Mouse (Mus musculus) cerebellum, adult 9-10 months (tissue): ENCODE data around the gene Hoxa10.
A peak's percentile ranks its signal among the peaks of the same experiment; 100 is the strongest.

ENCODE experiments used
- DNase-seq: peaks from one replicate; pipeline ENCODE4 v3.0.0; 2022

The Hoxa10 gene

DNA sequence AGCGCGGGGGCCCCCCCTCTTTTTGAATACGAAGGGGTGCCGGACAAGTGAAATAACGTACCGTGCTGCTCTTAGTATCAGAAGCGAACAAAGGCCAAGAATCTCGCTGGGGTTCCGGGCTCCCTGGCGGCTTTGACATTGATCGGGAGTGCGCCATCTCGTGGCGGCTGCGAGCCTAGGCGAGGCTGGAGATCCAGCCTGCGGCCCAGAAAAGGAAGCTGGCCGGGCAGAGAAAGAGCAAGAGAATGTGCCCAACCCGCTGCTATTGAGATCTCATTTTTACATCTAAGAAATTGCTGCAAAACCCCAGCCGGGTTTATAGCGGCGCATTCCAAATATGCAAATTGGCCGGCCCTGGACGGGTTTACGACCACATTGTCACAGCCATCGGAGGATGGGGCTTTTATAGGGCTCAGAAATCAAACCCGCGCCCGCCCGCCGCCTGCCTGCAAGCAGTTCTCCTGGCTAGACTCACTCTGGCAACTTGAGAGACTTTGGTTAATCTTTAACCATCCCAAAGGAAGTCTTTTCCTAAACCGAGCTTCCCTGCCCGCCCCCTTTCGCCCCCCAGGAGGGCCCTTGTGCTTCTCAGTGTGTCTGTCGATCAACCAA, at the start of gene Hoxa10:
Gene Hoxa10 (minus strand): TSS at position 466 of the 612 bp plus-strand sequence.
- no peak for DNase-seq

DNA sequence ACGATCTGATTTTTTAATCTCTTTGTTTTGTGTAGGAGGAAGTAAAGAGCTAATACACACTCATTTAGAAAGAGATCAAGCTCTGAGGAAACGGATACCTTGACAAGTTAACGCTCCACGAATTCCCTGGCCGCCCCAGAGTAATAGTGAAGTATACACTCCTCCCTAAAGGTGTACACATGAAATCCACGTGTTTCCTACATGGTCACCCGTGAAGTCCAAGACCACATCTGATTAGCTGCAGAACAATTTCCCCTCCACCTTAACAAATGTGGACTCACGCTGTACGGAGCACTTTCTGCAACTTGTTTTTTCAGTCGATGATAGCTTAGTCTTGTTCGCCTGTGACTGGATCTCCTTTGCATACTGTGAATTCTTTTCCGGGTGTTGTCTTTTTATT, 49.5 kb upstream of the Hoxa10 start:
- no peak for DNase-seq

DNA sequence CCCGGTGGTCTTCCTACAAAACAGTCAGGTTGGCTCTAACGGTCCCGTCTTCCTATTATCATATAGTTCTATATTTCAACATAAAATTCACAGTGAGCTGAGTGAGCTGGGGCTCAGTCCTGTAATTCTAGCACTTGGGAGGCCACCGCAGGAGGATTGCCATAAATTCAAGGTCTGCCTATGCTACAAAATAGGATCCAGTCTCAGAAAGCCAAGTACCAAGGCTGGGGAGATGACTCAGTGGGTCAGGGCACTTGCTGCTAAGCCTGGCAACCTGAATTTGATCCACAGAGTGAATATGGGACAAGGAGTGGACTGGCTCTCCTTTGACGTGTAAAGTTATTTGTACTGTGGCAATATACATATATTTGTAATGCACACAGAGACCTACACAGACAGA, 43.2 kb upstream of the Hoxa10 start:
- no peak for DNase-seq

DNA sequence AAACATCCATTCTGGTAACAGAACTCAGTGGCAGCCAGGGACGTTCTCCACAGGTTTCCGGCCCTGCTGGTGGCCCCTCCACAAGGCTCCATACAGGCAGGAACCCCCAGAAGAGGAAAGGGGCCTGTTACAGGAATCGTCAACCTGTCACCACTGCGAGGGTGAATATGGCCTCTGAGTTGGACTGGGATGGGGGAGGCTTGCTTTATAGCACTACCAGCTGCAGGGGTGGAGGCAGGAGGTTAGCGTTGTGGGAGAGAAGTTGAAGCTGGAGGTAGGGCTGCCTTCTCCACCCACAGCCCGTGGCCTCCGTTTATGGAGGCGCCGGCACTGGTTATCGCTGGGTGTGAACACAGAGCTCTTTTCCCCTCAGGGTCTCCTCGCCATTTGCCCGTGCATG, 40.4 kb upstream of the Hoxa10 start:
- DNase-seq: no peak

DNA sequence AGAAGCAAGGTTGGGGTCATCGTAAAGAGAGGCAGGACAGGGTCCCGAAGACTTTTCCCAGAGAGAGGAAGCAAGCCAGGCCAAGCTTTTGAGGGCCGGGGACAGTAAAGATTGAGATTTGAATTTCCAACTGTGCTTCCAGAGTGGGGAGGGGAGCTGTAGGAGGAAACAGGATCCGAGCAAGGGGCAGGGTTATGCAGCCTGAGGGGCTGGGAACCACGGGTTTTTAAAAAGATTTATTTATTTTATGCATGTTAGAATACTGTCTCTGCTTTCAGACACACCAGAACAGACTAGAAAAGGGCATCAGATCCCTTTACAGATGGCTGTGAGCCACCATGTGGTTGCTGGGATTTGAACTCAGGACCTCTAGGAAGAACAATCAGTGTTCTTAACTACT, 36.3 kb upstream of the Hoxa10 start:
- DNase-seq: no peak

DNA sequence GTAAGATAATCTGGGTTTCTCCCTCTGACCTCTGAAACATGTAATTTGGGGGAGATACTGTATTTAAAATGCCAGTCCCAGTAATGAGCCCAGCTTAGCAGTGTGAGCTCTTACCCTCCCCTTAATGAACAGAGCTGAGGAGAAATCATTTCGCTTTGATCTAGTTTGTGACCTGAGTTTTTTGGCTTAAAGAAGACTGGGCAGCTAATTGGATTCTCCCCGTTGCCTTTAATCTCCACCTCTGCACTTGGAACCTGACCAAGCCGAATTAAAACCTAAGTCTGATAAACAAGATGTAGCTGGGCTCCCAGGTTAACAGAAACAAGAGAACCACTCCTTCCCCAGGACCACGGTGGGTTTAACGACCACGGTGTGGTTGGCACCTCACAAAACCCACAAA, 35.7 kb upstream of the Hoxa10 start:
- no peak for DNase-seq

DNA sequence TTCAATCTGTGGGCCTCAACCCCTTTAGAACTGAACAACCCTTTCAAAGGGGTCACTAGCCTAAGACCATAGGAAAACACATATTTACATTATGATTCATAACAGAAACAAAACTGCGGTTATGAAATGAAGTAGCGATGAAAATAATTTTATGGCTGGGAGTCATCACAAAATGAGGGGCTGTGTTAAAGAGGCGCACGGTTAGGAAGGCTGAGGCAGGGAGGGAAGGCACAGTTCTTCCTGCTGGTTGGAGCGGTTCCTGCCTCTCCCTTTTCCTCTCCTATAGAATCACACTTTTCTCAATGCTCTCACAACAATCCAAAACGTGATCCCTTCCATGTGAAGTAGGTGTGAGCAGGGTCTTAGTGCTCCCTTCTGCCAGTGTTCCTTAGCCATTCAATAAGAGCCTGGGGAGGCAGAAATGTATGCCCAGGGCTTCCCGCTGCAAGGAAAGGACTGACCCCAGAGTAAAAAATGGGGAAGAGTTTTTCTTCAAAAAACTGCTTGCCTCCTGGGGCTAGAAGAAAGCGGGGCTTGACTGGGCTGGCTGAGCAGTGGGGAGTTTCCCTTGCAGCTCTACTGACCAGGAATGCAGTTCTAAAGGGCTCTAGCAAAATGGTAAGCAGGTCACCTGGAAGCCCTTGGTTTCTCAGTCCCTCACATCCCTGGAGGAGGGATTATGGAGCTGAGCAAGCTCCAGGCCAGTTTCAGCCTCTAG, 35.1 kb upstream of the Hoxa10 start:
- no peak for DNase-seq

DNA sequence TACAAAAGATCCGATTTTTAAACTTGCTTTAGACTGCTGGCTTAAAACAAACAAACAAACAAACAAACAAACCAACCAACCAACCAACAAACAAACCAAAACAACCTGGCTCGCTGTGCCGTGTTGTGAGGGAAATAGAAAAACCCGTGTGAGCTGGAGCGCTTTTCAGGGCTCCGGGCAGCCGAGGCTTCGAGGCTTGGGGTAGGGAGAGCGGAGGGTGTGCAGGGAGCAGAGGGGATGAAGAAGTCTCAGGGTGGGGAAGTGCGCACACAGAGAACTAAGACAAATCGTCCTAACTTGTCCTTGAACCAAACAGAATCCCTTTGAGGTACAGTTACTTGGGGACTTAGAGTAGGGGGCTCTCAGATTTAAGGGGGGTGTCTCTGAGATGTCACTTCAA, 33.9 kb upstream of the Hoxa10 start:
- DNase-seq: no peak

DNA sequence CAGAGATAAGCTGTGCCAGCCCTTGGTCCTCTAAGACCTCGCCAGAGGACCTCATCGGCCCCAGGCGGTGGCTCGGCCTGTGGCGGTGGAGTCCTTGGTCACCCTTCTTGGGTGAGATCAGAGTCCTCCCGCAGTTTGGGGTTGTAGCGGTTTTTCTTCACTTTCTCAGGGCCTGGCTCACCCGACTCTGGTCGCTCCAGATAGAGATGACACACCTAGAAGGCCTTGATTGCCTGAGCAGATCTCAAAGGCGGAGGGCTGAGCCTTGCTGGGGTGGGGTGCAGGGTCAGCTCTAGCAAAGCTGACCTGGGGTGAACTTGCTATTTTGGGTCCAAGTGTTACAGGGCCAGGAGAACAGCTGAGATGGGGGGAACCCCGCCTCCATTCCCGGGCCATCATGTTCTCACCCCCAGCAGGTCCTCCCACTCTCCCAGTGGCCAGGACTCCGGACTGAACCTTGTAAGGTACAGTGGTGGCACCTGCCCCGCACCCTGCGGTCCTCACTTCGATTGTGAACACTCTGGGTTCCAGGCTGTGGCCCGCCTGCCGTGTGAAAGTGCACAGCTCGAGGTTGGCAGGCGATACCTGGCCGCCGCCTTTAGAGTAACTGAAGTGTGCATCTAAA, 33.1 kb upstream of the Hoxa10 start:
- DNase-seq: no peak

DNA sequence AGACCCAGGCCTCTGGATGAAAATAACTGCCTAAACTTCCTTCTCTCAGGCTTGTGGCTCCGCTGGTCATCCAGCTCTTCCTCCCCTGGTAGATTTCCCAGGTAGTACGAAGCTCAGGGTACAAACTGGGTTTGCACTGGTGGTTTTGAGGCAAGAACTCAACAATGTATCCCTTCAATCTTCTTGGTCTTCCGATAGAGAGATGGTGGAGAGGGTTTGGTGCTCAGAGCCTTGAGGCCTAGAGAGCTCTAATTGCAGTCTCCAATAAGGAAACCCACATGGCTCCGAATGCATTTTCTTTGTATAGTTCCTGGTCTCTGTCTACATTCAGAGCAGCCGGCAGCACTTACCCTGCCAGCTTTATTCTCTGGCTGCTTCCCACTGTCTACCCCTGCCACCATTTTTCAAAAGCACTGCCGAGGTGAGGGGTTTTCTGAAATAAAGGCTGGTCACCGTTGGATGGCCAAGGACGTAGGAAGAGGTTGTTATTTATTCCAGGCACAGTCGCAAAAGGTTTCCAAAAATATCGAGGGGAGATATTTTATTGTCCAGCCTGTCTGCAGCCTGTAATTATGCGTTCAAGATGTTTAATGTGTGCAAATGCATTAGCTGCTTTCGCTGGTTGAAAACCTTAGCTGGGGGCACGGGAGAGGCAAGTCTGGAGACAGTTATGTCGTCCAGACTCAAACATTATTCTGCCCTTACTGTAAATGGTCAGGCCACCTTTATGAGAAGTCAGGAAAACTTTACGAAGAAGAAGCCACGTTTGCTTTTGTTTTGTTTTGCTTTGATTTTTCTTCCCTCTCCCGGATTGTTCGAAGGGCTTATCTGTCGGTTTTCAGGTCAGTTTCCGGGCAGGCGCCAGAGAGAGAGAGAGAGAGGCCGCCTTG, 32.4 kb upstream of the Hoxa10 start:
- DNase-seq: no peak

DNA sequence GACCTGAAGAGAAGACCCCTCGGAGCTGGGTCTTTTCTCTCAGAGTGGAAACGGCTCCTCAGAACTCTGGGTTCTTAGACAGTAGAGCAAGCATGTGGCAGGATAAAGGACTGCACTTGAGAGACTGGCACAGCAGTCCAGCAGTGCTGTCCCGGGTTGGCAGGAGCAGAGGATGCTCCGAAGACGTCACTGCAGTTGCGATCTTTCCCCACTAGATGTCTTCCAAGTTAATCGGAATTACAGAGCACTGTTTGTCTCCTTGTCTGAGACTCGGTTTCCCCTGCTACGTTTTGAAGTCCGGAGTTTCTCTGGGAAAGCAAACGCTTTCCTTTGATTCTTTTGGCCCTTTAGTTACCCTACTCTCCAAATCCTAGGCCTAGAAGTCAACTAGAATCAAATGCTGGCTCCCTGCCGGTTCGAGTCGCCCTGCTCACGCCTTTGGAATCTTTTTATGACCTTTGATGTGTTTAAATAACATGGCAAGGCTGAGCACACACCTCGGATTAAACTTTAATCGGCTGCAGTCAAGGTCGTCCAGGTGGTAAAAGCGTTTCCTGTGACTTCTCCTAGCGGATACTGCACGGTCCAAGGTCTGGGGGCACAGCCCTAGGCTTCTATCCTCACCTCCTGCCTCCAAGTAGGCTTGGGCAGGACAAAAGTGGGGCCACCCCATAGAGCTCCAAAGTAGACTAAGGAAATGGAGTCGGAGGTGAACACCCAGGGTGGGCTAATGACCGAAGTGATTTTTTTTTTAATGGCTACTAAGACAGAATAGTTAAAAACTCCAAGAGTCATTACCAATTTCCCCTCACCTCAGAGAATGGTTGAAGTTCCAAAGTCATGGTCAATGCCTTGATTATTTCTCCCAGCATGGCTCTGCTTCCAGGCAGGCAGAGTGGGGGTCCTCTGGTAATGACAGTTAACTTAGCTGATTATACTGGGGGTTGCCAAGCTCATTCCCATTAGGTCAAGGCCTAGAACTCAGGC, 30.1 kb upstream of the Hoxa10 start:
- DNase-seq: peak; percentile 38

DNA sequence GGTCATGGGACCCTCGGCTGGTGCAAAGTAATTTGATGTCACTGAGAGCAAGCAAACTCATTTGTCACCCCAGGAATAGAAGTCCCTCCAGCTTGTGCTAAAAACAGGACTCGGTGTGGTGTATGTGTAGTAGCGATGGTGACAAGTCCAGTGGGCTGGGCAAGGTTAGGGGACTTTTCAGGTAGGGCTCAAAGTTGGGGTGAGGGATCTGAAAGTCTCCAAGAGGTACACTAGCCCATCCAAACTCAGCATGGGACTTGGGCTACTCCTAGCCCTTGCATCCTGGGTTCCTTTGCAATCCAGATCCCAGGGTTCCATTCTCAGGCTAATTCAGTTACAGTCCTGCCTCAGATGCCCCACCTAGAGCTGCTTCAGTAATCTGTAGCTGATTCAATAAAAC, 28.1 kb upstream of the Hoxa10 start:
- no peak for DNase-seq

DNA sequence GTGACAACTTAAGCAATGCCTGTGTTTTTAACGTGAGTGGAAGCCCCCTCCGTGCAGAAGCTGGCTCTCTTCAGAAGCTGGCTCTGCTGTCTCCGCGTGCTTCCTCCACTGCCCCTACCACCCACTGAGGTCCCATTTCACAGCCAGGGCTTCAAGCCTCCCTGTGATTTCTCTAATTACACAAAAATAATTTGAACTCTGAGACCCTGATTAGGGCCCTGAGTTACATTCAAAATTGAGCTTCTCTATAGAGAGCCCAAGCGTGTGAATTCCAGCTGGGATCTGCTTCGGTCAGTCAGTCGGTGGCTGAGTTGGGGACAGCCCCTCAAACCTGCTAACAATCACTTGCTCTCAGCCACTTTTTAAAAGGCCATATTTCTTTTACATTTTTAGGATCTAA, 27.7 kb upstream of the Hoxa10 start:
- no peak for DNase-seq

DNA sequence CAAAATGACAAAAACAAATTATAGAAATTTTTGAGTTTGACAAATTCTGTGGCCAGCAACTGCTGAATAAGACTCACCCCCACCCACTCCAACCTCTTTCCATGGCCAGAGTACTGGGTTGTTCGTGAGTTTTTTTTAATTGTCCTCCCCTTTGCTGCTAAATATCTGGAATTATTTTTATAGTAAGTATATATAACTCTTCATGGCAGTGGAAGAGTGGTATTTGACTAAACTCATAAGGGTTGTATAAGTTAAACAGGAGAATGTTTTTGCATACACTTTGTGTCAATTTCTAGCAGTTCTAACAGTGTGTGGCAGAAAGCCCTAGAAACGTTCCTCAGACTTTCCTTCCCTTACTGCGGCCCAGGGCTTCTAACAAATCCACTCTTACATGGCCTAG, 27.0 kb upstream of the Hoxa10 start:
- no peak for DNase-seq

DNA sequence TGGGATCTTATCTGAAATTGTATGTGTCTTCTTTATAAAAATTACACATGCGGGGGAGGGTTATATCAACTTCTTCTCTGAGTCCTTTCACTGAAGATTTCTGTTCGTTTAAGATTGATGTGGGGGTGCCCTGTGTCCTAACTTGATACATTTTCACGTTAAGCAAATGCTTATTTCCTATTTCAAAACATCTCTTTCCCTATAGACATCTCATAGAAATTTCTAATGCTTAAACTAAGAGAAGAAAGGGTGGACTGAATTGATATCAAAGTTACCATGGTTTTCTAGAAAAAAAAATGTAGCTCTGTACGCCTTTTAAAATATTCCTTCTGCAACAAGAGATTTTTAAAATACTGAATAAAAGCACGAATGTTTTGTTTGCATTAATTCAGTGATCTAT, 26.6 kb upstream of the Hoxa10 start:
- DNase-seq: no peak

DNA sequence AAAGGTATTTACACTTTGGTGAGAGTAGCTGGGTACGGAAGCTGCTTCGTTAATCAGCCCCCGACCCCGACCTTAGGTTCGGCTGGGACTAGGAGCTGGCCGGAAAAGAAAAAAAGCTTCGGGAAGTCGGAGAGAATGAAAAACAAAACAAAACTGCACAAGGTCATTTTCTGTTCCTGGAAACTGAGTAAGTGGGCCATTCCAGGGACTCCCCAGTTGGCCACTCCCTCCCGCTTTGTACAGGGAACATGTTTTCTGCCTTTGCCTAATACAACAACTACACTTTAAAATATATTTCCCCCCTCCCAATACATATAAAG, 26.0 kb upstream of the Hoxa10 start:
- DNase-seq: no peak

DNA sequence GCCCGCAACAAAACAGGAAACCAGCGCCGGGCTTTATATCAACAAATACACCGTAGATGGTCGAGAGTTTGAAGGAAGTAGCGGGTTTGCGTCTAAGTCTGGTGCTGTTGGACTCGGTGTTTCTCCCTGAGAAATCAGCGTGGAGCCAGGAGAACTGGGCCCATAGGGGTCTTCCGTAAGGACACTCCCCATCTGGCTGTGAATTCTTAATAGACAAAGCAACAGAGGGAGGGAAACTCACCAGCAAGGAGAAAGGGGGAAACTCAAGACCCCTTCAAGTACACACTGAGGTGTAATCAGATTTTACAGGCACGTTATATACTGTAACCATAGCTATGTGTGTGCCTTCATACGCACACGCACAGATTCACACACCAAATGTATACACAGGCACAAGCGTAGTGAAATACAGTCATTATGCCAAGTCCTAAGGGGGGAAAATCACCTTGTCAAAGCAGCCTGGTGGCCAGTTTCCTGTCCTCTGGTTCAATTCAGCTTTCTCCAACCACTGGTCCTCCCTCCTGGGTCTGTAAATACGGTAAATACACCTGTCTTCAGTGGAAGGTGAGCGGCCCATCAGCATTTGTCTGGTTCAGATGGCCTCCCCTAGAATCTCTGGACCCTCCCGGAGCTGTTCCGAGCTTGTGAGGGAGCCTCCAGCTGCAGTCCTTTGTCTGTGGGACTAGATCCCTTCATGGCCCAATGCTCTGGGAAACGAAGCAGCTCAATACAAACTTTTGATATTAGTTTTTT, 25.4 kb upstream of the Hoxa10 start:
- DNase-seq: no peak

DNA sequence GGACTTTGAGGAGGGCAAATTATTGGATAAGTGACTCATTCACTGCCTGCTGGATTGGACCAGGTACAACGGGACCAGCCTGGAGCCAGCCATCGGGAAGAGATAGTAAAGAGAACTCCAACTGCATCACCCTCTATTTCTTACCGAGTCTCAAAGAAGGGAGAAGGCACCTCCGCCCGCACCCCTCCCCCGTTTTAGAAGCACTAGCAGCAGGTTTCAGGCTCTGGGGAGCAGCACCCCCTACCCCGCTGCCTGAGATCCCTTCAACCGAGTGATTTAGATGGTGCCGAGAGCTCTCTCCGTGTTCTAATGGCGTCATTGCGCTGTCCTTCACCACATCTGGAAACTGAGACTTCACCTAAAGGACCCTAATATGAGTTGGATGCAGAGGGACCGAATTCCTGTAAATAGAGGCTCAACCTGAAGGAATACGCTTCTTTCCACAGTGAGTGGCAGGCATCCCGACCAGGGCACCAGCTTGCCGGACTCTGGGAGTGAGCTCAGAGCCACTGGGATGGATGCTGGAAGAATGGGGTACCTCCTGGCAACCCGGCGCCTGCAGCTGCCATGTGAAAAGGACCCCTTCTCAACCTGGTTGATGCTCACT, 24.8 kb upstream of the Hoxa10 start:
- DNase-seq: no peak

DNA sequence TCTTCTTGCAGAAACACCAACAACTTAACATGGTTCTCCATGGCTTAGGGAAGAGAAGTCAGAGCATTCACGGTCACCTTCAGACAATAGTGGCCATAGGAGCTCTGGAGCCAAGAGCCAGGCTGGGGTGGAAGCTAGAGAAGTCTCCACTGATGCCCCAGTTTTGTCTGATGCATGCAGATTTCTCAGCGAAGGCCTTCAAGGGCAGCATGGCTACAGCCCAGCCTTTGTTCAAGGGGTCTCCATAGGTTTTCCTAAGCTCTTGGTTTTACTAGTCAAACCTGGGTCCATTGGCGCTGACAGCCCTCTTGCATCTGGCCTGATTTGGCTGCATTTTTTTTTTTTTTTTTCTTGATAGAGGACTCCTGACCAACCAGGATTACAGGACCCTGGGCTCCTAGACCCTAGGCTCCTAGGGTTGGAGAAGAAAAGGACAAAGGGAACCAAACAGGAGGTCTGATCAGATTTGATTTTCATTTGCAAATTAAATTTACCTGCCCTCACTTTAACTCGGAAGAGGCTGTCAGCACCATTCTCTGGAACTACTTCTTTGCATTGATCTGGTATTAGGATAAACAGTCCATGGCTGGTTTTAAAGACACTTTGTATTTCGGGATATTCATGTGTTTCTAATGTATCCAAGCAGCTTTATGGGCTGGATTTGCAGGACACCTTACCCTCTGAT, 23.6 kb upstream of the Hoxa10 start:
- DNase-seq: no peak

DNA sequence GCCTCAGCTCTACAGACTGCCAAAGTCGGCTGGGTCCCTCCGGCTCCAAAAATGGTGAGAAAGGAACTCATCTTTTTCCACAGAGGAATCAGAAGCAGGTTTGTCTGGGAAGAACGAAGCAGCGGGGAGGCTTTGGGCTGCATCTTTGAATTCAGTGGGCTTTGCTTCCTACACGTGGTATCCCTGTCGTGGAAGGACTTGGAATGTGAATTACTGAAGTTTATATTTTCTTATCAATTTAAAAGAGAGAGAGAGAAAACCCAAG, 22.6 kb upstream of the Hoxa10 start:
- DNase-seq: no peak
